Mouse (Mus musculus): ENCODE measurements around the gene Rsg1.

DNA sequence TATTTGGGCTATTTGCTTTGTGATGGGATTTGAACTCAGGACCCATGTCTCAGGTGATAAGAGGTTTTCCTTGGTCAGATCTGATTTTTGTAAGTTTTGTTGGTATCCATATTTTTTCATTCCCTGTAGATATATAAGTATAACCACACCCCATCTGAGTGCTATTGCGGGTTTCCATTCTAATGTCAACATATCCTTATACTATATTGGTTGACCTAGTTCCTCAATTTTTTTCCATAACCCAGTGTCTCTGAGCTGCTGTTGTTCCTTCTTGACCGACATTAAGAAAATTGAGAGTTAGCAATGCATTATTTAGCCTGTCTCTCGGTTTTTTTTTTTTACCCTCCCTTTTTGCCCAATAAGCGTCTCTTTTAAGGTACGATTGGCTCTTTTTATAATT is 9.0 kb downstream of the Rsg1 start:
- no peak for TF ChIP-seq EP300 (IDR thresholded peaks at IDR 0.05; ENCODE audit: insufficient read depth, low read depth, low read length)
- TF ChIP-seq CTCF (IDR thresholded peaks at IDR 0.05): no peak

All from heart, adult 2 months (tissue).